Mouse (Mus musculus) kidney, adult 2 months (tissue): ENCODE results near the gene Golph3.

Experiments
- CTCF ChIP-seq: fragments of 200-500 bp; conservative IDR thresholded peaks from 2 replicates; pipeline ENCODE4 v1.5.1; 2011; ENCODE audit warnings: low read depth, mild to moderate bottlenecking, control low read depth, low read length, moderate library complexity, mixed read lengths; ENCODE audit not compliant: insufficient read depth, insufficient read length
- POLR2A ChIP-seq: fragments of 200-500 bp; IDR thresholded peaks from one replicate; pipeline ENCODE4 v1.6.1; 2011; ENCODE audit warnings: low read depth, low read length, control low read depth

DNA sequence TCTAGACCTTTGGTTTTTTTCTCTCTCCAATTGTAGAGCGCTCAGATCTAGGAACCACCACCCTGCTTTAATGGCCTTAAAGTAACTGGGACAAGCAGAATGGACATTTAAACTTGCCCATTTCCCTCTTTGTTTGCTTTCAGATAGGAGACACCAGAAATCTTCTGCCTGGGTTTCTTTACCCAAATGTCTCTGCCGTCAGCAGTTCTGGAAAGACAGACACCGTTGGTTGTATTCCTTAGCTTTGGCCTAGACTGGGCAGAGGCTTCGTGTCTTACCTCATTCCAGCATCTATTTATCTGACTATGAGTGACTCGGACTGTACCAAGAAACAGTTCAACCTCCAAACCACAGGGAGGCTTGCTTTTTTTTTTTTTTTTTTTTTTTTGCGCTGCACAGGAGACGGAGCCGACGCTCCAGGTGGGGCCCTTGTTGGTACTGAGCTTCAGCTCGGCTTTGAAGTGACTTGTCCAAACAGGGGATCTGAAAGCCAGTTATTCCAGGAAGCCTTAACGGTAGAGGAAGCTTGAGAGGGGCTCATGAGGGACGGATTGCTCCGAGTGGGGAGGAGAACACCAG lies 55.3 kb downstream of the Golph3 start:
- TF ChIP-seq CTCF: no peak
- no peak for TF ChIP-seq POLR2A
